Mouse (Mus musculus) spleen, adult 18-20 months (tissue): ENCODE results near the gene Ms4a6b.
"Not testable (repeated sequence)": the region's sequence is repeated elsewhere in the genome, so short reads cannot be mapped to it uniquely, and the experiment has no call there.

Source experiments
- DNase-seq, 2 experiments: peaks; one replicate each; pipeline ENCODE4 v3.0.0; 2022; ENCODE audit warnings: mixed read lengths in 2 of 2

The Ms4a6b gene

GRCm38 (mm10) chr19:11536593-11536992, 20.3 kb downstream of the Ms4a6b start, which contains the start of gene Ms4a4d:
TSS of gene Ms4a4d (plus strand) at chr19:11536801.
- DNase-seq = no peak

DNA sequence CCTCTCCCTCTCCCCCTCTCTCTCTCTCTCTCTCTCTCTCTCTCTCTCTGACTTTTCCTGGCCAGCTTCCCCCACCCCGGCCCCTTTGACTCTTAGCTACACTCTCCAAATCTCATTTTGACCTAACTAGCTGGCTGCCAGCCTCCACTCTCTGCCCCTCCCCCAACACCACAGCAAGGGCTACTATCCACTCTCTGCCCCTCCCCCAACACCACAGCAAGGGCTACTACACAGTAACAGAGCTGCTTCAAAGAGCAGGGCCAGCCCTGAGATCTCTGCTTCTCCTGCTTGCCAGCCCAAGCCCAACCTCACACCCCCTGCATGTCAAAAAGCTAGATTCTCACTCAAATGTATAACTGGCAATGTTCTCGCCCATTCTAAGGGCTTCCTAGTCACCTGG, 21.0 kb downstream of the Ms4a6b start:
- DNase-seq = no peak

GRCm38 (mm10) chr19:11540166-11540821, 24.0 kb downstream of the Ms4a6b start:
- DNase-seq = peak in 1 of 2 experiments; percentile 25

DNA sequence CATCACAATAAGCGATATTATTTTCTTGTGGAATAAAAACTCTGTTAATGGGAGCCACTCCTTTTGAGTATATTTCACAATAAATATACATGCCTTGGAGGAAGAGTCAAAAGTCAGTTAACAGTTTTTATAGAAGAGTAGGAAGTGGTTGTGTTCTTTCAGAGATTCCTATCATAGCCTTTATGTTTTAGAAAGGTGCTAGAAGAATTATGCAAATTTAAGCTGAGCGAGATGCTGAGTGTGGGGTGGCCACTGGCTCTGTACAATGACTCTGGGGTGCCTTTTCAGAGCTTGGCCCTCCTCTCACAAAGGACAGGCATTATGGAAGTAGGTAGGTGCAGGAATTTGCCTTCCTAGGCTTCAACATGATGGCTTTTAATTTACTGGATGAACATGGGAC, 28.1 kb downstream of the Ms4a6b start:
- DNase-seq = not testable (repeated sequence)

- DNase-seq = no peak
These were observed 31.6 kb downstream of the Ms4a6b start for GRCm38 (mm10) chr19:11547911-11548310.

- DNase-seq = no peak
These were observed 38.4 kb downstream of the Ms4a6b start for GRCm38 (mm10) chr19:11554726-11555125.

DNA sequence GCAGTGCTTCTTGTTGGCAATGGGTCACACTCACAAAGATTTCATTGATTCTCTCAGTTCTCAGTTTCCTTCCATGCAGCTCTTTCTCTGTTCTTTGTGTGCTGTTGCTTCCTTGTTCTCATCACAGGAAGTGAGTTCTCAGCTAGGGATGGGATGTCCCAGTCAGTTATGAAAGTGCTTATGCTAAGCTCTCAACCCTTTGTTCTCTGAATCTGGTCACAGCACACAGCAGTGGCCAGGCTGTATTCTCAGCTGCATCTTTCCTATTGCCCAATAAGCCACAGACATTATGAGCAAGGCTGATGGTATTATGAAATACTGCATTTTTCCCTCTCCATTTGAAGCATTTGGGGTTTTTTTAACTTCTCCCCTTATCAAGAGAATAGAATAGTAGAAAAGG, 43.2 kb downstream of the Ms4a6b start:
- not testable (repeated sequence) for DNase-seq

GRCm38 (mm10) chr19:11574965-11575364, 58.7 kb downstream of the Ms4a6b start:
- DNase-seq = no peak
